24 mouse cellular contexts compared by ENCODE assay signal in genomic region chr10:27841042-27841709, GRCm38 (mm10).
DNase-seq lines count a peak whose midpoint lies in the region; ATAC-seq and TF ChIP-seq lines count a peak whose summit lies in the region.
"Had no signal": no experiment of that assay in that cellular context is flagged by ENCODE, and none has a peak within 500 bp of the region (broad histone marks: within the 10 kb centered on the region; RNA-seq: fewer than 3 reads in every experiment).

No protein-coding gene starts in this region.

- H3K4me3 ChIP-seq in midbrain, embryonic 14.5 days (replicated peaks; ENCODE audit: low read depth, low read length), result no peak overlapping the region
- no peak overlapping the region for H3K4me3 ChIP-seq in midbrain, embryonic 15.5 days
- H3K4me3 ChIP-seq in myocyte, result no peak overlapping the region
- H3K4me3 ChIP-seq: forebrain, embryonic 10.5 days; forebrain, embryonic 13.5 days; heart, embryonic 12.5 days; heart, embryonic 15.5 days; hindbrain, embryonic 10.5 days; hindbrain, embryonic 13.5 days; intestine, embryonic 15.5 days had no signal

- 65% methylated on average over 5 of the region's 5 CpGs for WGBS in midbrain, embryonic 14.5 days
- 63% methylated on average over 5 of the region's 5 CpGs for WGBS in midbrain, embryonic 15.5 days

- DNase-seq in midbrain, embryonic 14.5 days, result peak; percentile 17
- peak; percentile 53 for DNase-seq in NIH3T3 (ENCODE audit: low read depth)
- no peak for DNase-seq in adrenal gland, adult (ENCODE audit: inconsistent age in 2 of 2, low spot score in 1 of 2)
- DNase-seq in testis, postnatal 10 days (ENCODE audit: low spot score), result no peak
- DNase-seq: adrenal gland, postnatal 10 days; cerebellum, adult 18-20 months; cerebellum, adult 9-10 months; cerebellum, postnatal 14 days; gastrocnemius, postnatal 25 days; heart, adult 18-20 months; heart, postnatal 10 days; heart, postnatal 36 days had no signal

- no peaks in the 10 kb centered on the region for H3K4me1 ChIP-seq in midbrain, embryonic 14.5 days (ENCODE audit: control insufficient read depth, insufficient read depth, low read length)
- no peaks in the 10 kb centered on the region for H3K4me1 ChIP-seq in midbrain, embryonic 15.5 days
- H3K4me1 ChIP-seq: forebrain, embryonic 10.5 days; forebrain, embryonic 13.5 days; heart, embryonic 12.5 days; heart, embryonic 15.5 days; hindbrain, embryonic 10.5 days; hindbrain, embryonic 13.5 days; intestine, embryonic 15.5 days had no signal

- no peaks in the 10 kb centered on the region for H3K79me2 ChIP-seq in myocyte (ENCODE audit: control insufficient read depth, insufficient read depth)

- no peak for TF ChIP-seq POLR2A in myocyte (IDR thresholded peaks at IDR 0.05; ENCODE audit: insufficient read length, low read depth)

- no peaks in the 10 kb centered on the region for H3K27me3 ChIP-seq in midbrain, embryonic 14.5 days (ENCODE audit: control insufficient read depth, insufficient read depth, low read length)
- H3K27me3 ChIP-seq in midbrain, embryonic 15.5 days (replicated peaks), result no peaks in the 10 kb centered on the region
- no peaks in the 10 kb centered on the region for H3K27me3 ChIP-seq in myocyte (ENCODE audit: control insufficient read depth, insufficient read depth, insufficient read length)
- H3K27me3 ChIP-seq: forebrain, embryonic 13.5 days; heart, embryonic 12.5 days; heart, embryonic 15.5 days; hindbrain, embryonic 13.5 days; intestine, embryonic 15.5 days had no signal

- H3K36me3 ChIP-seq in midbrain, embryonic 14.5 days (ENCODE audit: control insufficient read depth, insufficient read depth, low read length), result no peaks in the 10 kb centered on the region
- H3K36me3 ChIP-seq in midbrain, embryonic 15.5 days (replicated peaks), result no peaks in the 10 kb centered on the region
- H3K36me3 ChIP-seq in myocyte (ENCODE audit: control insufficient read depth, insufficient read depth), result no peaks in the 10 kb centered on the region
- H3K36me3 ChIP-seq: forebrain, embryonic 10.5 days; heart, embryonic 12.5 days; heart, embryonic 15.5 days; hindbrain, embryonic 10.5 days; hindbrain, embryonic 13.5 days; intestine, embryonic 15.5 days had no signal

- H3K9ac ChIP-seq in midbrain, embryonic 14.5 days (replicated peaks; ENCODE audit: low read length), result no peak overlapping the region
- H3K9ac ChIP-seq in midbrain, embryonic 15.5 days, result no peak overlapping the region
- H3K9ac ChIP-seq: forebrain, embryonic 13.5 days; heart, embryonic 12.5 days; heart, embryonic 15.5 days; hindbrain, embryonic 13.5 days; intestine, embryonic 15.5 days had no signal

- no peak overlapping the region for H3ac ChIP-seq in myocyte (ENCODE audit: control insufficient read depth, insufficient read length)

- H3K4me2 ChIP-seq in midbrain, embryonic 14.5 days (ENCODE audit: low read length), result no peak overlapping the region
- H3K4me2 ChIP-seq in midbrain, embryonic 15.5 days, result no peak overlapping the region
- peak overlapping the region; percentile 58 for H3K4me2 ChIP-seq in myocyte (ENCODE audit: low read depth)
- H3K4me2 ChIP-seq: forebrain, embryonic 13.5 days; heart, embryonic 12.5 days; heart, embryonic 15.5 days; hindbrain, embryonic 13.5 days; intestine, embryonic 15.5 days had no signal

- no peaks in the 10 kb centered on the region for H3K9me3 ChIP-seq in midbrain, embryonic 14.5 days (ENCODE audit: control insufficient read depth, low read length)
- no peaks in the 10 kb centered on the region for H3K9me3 ChIP-seq in midbrain, embryonic 15.5 days
- H3K9me3 ChIP-seq: forebrain, embryonic 10.5 days; forebrain, embryonic 13.5 days; heart, embryonic 12.5 days; heart, embryonic 15.5 days; hindbrain, embryonic 10.5 days; hindbrain, embryonic 13.5 days; intestine, embryonic 15.5 days had no signal

- no peak overlapping the region for H3K27ac ChIP-seq in midbrain, embryonic 14.5 days (replicated peaks; ENCODE audit: low read depth, low read length)
- no peak overlapping the region for H3K27ac ChIP-seq in midbrain, embryonic 15.5 days
- H3K27ac ChIP-seq: forebrain, embryonic 10.5 days; forebrain, embryonic 13.5 days; heart, embryonic 15.5 days; hindbrain, embryonic 10.5 days; hindbrain, embryonic 13.5 days; intestine, embryonic 15.5 days had no signal

- no peak for ATAC-seq in midbrain, embryonic 14.5 days (ENCODE audit: low FRiP score, low TSS enrichment)
- ATAC-seq in midbrain, embryonic 15.5 days (replicated peaks), result no peak
- ATAC-seq: activated CD4-positive, CD25-positive, alpha-beta regulatory T cell, adult 4 months; forebrain, embryonic 13.5 days; forebrain, embryonic 16.5 days; hindbrain, embryonic 16.5 days; intestine, embryonic 15.5 days had no signal

TF ChIP-seq in myocyte, 11 proteins besides CTCF, POLR2A, EP300 and RAD21:
- TF ChIP-seq CEBPB (IDR thresholded peaks at IDR 0.05; ENCODE audit: insufficient read depth, poor library complexity, severe bottlenecking) (no peak), MAX (IDR thresholded peaks at IDR 0.05; ENCODE audit: low read depth) (no peak), MYOG (IDR thresholded peaks at IDR 0.05; ENCODE audit: control insufficient read depth in 1 of 3, insufficient read depth in 1 of 3, insufficient read length in 2 of 3, low read depth in 2 of 3) (peak in 2 of 3 experiments; percentile 25 to 85), USF1 (IDR thresholded peaks at IDR 0.05; ENCODE audit: low read depth) (no peak), MYOD1 (IDR thresholded peaks at IDR 0.05; ENCODE audit: control insufficient read depth in 1 of 3, insufficient read length in 2 of 3, low read depth in 2 of 3) (peak in 2 of 3 experiments; percentile 25 to 34), TCF12 (IDR thresholded peaks at IDR 0.05; ENCODE audit: insufficient read depth, poor library complexity, severe bottlenecking) (peak; percentile 56)

Comparison
In these comparisons a context has a peak if more than half of its experiments do, and no peak if none do; other contexts are left out.
1. DNase-seq: peak in midbrain, embryonic 14.5 days (single experiment) and NIH3T3 (single experiment); none in adrenal gland, adult (0 of 2) and testis, postnatal 10 days (single experiment).